Mouse (Mus musculus) large intestine, adult 2 months (tissue): ENCODE results near the gene Acox2. TPM values are rescaled to one million over a fixed set of nuclear protein-coding genes. Genes with fewer than 3 reads are reported as not detected.

Experiments
- DNase-seq: peaks from one replicate; pipeline ENCODE4 v3.0.0-alpha.2; 2012; ENCODE audit warnings: low read depth, low spot score
- WGBS: fragments of 180-500 bp; shearing (Covaris S2); methylation state at CpG from one replicate; pipeline ENCODE4 v1.1.7; 2018; 5-methylcytosine and 5-hydroxymethylcytosine counted together
- polyA plus RNA-seq: library from polyadenylated mRNA; depleted of rRNA; stranded (reverse); fragments of >200 nt; gene quantifications from 2 replicates; pipeline ENCODE4 v1.2.3, GENCODE M21; 2012

Gene Acox2
- polyA plus RNA-seq, 1 experiment: 10.6 TPM

DNA sequence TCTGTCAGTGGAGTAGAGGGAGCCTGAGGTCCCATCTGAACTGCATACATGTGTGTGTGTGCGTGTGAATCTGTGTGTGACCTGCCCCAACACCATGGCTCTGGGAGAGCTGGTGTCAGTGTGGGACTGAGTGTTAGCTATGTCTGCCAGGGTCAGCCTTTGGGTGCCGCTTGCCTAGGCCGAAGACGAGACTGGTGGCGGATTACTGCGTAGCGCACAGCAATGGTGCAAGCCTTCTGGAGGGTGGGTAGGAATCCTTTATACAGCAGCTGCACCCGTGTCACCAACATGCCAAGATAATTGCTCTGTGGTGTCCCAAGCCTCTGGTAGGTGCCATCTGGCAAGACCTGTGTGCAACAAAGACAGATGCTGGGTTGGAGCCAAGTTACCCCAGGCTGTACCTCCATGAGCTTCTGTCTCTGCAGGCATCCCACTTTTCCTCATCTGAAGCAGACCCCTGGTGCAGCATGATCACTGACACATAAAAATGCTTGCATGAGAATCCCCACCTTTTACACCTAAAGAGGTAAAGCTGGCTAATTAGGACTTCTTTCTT, 7.7 kb downstream of the Acox2 start:
- WGBS: 88% methylated on average over 8 of the region's 8 CpGs
- DNase-seq: no peak

GRCm38 (mm10) chr14:8250141-8250871, 8.8 kb downstream of the Acox2 start:
- no peak for DNase-seq
- 57% methylated on average over 9 of the region's 9 CpGs for whole genome bisulfite sequencing

GRCm38 (mm10) chr14:8249206-8249605, 9.9 kb downstream of the Acox2 start:
- DNase-seq: no peak
- WGBS: 92% methylated on average over 1 of the region's 1 CpGs

- 71% methylated on average over 8 of the region's 8 CpGs for WGBS
- no peak for DNase-seq
Measured at GRCm38 (mm10) chr14:8246878-8247277, 12.3 kb downstream of the Acox2 start.

- no peak for DNase-seq
- WGBS: 70% methylated on average over 5 of the region's 5 CpGs
Measured at GRCm38 (mm10) chr14:8244211-8244611, 14.9 kb downstream of the Acox2 start.

DNA sequence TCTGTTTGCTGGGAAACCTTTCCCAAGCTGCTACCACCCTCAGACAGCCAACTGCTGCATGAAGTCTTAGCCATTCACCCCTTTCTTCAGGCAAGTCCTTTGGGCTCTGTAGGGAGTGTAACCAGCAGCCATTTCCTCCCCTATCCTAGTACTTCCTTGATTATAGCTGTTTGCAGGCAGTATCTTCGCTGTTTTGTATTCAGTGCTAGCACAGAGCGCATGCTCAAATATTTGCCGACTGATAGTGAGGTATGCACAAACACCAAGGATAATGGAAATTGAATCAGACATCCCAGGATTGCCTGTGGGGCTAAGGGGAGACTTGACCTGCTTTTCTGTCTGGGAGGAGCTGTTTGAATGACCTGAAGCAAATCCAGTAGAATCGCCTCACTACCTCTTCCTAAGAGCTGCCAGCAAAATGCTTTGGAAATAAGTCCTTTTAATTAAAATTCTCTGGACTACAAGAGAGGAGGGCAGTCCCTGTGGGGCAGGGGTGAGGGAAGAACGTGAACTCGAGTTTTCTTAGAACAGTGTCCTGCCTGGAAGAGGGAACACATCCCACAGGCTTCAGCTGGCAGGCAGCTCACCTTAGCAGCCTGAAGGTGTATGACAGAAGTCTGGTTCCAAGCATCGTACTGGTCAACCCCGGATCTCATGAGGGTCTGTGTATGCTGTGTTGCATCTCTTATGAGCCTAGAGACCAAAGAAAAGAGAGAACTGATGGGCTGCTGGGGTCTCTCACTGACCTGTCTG, 15.8 kb downstream of the Acox2 start:
- no peak for DNase-seq
- 49% methylated on average over 8 of the region's 8 CpGs for WGBS

- 70% methylated on average over 5 of the region's 5 CpGs for WGBS
- no peak for DNase-seq
Measured at GRCm38 (mm10) chr14:8242388-8242920, 16.7 kb downstream of the Acox2 start.

DNA sequence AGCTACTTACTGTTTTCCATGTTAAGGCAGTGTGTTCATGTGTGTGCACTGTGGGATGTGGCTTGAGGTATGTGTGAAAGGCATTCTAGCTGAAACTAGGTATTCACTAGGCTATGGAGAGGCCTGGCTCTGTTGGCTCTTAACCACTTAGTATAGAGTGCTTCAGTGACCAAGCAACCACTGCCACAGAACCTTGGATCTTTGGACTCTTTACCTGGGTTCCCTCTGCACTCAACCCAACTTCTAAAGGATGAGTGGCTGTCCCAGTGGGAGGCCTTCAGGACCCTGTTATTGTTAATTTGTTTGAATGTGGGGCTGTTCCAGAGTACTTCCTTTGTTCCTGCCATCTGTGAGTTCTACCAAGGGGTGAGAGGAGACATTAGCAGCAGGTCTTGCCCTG, 17.3 kb downstream of the Acox2 start:
- no peak for DNase-seq

DNA sequence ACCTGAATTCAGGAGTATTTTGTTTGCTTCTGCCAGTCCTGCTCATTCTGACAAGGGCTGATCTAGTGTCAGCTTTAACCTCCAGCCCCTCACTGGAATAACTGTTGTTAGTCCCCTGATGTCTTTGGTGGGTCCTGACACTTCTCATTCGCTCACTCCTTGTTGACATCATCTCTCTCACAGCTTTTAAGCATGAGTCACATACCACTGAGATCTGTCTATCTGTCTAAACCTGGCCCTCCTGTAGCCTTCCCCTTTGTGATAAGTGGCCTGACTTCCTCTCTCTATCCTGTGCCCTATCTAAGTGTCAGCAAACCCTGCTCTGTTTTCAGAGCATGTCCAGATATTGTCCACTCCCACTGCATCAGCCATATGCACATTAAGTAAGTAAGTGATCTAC, 25.9 kb downstream of the Acox2 start:
- DNase-seq: no peak
- WGBS: 55% methylated on average over 1 of the region's 1 CpGs

DNA sequence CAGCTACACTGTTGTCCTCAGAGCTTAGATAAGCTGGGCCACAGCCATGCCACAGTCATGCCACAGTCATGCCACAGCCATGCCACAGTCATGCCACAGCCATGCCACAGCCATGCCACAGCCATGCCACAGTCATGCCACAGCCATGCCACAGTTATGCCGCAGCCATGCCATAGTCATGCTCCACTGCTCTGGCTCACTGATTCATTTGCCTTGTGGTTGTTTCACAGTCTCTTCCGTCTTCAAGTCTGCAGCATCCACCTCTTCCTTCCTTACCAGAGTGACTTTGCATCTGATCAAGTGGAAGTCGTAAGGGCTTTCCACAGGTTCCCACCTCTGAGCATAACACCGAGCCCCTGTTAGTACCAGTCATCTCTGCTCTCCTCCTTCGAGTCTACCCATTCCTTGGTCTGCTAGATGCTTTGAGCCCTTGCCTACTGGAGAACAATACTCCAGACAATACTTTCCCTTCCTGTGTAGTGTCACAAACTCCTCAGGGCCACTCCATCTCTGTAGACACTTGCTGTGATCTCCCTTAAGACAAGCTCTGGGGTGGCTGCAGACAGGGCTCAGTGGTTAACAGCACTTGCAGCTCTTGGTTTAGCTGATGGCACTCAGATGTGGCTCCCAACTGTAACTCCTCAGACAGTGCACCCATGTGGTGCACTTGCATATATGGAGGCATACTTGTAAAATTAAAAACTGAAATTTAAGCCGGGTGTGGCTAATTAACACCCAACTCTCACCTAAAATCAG, 26.8 kb downstream of the Acox2 start:
- no peak for DNase-seq
- 82% methylated on average over 6 of the region's 6 CpGs for WGBS

- 84% methylated on average over 9 of the region's 9 CpGs for WGBS
Measured at GRCm38 (mm10) chr14:8229367-8230019, 29.7 kb downstream of the Acox2 start.

GRCm38 (mm10) chr14:8224805-8225204, 34.3 kb downstream of the Acox2 start:
- 79% methylated on average over 2 of the region's 2 CpGs for WGBS

More at GRCm38 (mm10) chr14:8229367-8230019, 29.7 kb downstream of the Acox2 start:
- DNase-seq: no peak

DNA sequence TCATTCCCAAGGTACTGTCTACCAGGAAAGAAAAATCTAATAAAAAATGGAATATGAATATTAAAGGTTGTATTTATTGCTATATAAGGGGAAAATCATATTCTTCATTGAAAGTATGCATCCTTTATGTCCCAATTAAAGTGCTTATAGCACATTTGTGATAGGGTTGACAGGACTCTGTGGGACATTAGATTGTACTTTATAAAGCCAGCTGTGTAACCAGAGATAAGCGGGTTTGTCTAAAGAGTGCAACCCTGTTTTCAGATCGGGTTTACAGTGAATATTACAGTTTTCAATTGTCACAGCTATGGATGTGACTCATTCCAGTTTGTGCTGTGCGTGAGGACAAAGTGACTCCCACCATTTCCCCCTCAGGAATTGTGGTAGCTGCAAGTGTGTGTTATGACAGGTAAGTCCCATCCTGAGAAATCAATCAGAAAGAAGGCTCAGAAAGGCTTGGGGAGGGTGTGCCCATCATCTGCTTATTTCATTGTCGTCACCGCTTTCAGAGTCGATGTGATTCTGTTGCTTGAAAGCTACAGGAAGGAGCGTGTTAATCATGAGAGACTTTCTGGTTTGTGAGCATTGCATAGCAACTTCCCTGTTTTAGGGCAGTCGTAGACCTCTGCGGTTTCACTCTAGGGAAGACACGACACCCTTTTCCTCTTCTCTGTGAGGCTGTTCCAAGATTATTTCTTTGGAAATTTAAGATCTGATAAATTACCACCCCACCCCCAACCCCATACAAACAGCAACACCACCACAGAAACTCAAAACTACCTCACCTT, 35.5 kb downstream of the Acox2 start:
- DNase-seq: no peak
- 81% methylated on average over 10 of the region's 10 CpGs for WGBS

More at GRCm38 (mm10) chr14:8224805-8225204, 34.3 kb downstream of the Acox2 start:
- DNase-seq: no peak

- 94% methylated on average over 16 of the region's 16 CpGs for WGBS
- no peak for DNase-seq
Measured at GRCm38 (mm10) chr14:8222561-8222960, 36.6 kb downstream of the Acox2 start.

DNA sequence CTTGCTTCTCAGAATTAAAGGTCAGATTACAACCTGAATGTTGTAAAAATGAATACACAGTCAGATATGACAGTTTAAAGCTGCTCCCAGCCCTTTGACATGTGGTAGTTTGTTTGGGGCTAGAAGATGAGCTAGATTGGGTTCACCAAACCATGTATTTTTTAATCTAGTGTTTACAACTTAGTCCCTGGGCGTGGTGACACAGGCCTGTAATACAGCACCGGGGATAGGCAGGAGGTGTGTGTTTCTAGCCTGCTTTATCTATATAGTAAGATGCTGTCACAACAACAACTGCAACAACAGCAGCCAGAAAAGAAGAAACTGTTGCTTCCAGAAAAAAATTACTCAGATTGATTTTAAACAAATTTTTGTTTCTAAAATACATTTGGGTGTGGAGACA, 38.2 kb downstream of the Acox2 start:
- DNase-seq: no peak
- WGBS: 71% methylated on average over 2 of the region's 2 CpGs

DNA sequence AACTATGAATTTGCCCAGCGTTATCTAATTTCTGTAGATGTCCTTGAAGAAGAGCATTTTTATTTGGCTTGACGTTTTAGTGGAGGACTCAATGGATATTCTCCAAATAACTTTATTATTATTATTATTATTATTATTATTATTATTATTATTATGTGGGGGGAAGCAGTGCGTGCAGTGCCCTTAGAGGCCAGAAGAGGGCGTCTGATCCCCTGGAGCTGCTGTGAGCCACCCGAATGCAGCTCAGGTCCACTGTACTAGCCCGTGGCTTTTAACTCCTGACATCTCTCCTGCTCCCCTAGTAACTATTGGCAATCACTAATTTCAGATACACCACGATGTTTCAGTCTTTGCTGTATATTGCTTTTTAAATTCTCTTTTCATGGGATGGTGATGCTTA, 38.8 kb downstream of the Acox2 start:
- WGBS: 74% methylated on average over 7 of the region's 7 CpGs

GRCm38 (mm10) chr14:8219876-8220275, 39.3 kb downstream of the Acox2 start:
- DNase-seq: no peak
- WGBS: 91% methylated on average over 11 of the region's 11 CpGs

More for the DNA sequence above, 38.8 kb downstream of the Acox2 start:
- DNase-seq: no peak

DNA sequence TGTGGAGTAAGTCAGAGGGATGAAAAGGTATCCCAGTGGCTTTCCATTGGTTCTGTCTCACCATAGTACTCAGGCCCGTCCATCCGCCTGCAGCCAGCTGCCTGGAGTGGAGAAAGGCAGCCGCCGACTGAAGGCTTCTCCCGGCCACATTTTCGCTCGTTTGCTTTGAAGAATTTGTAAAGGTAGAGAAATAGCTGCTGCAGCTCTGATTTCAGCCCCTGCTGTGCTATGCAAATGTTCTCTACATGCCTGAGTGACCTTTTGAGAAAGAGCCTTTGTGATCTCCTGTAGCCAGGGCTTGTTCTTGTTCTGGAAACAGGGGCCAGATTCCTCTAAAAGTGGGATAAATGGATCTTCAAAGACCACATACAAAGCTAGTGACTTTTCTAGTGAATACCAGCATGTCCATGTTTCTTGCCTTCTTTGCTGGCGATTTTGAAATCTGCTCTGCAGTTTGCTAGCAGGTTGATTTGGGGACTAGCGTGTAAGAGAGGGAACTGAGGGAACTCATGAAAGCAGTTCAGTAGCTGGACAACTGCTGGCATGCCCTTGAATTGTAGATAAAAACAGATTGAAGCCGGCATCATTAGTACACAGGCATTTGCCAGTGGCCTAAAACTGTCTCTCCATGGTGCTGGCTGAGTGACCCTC, 40.3 kb downstream of the Acox2 start:
- 82% methylated on average over 10 of the region's 10 CpGs for WGBS
- DNase-seq: no peak
